Mouse (Mus musculus): ENCODE results near the gene Grik3.

Gene Grik3

DNA sequence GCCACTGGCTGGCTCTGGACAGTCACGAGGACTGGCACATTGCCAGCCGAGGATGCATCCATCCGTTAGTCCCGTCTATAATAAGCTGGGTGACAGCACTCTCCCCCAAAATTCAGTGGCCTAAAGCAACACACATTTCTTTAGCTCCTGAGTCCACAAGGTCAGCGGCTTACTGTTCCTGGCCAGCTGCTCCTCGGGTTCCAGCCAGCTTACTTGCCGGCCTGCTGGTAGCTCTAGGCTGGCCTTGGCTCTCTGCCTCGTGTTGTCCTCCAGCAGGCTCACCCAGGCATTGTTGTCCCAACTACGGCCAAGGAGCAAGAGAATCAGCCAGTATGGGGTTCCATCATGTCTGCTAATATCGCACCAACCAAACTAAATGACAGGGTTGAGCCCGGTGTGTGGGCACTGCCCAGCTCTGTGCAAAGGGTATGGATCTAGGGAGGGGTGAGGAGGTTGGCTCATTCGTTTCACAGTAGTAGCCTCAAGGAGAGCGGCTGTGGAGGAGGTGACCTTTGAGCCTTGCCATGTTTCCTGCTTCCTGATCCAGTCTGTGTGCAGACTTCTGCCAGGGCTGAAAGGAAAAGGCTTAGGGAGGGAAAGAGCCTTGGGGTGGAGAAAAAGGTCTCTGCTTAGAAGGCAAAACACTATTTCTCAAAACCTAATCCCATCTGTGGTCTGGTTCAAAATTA lies 146.3 kb downstream of the Grik3 start:
- in situ Hi-C loops (cut with MboI, MseI): no loop called here

DNA sequence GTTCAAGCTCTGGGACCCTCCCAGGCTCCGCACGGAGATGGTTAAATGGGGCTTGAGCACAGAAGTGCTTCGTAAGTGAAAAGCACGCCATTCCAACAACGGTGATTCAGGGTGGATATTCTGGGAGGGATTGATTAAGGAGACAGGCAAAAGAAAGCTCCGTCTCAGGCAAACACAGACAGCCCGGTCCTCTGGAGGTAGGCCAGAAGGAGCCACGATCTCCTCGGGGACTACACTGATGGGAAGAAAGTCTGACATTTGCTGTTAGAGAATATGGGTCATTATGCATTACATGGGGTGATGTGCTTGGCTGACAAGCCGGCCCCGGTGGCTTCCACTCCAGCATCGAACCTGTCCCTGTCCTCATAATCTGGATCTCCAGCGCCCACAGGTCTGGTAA lies 146.9 kb downstream of the Grik3 start:
- in situ Hi-C loops (cut with MboI, MseI): no loop called here

DNA sequence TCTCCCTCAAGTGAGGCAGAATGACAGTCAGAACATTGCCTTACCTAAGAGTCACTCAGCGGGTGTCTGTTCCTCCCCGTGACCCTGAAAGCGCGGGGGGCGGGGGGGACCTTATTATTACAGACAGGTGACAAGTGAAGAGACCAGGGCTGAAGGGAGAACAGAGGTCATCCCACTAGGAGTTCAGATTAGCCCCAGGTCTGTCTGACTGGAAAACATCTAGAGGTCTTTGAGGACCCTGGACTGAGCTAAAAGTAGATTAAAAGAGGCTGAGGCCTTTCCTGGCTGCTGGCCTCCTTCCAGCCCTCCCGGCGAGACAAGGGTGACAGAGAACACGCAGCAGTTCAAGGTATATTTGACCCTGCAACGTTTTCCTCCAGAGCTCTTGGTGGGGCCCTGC lies 150.0 kb downstream of the Grik3 start:
- in situ Hi-C loops (cut with MboI, MseI): no loop called here

DNA sequence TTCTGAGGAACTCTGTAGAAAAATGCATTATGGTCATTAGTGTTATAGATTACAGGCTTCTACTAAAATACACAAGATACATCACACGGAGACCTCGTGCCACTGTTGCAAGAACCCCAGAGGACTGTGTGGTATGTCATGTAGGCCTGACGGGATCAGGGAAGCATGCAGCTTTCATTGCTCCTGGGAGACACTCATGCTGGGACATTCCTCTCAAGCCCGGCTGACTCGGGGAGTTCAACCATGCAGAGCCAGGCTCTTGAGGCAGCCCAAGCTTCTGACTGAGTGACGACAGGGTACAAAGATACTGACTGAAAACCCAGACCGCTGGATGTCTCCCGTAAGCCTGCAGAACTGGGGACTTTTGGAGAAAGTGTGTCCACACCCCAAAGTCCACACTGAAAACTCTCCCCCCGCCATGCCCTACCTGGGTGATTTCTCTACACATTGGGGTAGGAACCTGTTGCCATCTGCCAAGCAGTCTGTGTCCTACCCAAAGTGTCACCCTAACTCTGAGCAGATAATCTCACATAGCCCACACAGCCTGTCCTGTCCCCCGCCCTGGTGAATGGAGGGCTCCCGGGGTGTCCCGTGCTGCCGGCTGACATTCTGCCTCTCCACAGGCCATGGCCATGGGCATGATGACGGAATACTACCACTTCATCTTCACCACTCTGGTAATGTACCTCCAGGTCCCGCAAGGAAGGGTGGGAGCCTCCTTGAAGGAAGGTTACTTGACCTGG lies 150.6 kb downstream of the Grik3 start:
- in situ Hi-C loops (cut with MboI, MseI): no loop called here

GRCm38 (mm10) chr4:125644581-125645568 lies 154.4 kb downstream of the Grik3 start:
- in situ Hi-C loops (cut with MboI, MseI): no loop called here

GRCm38 (mm10) chr4:125651676-125652246 lies 161.3 kb downstream of the Grik3 start:
- in situ Hi-C loops (cut with MboI, MseI): loop anchor here (5.0 kb wide), 2 partner anchors 101 to 214 kb away; no protein-coding TSS in a partner anchor

GRCm38 (mm10) chr4:125656031-125656430 lies 165.5 kb downstream of the Grik3 start:
- in situ Hi-C loops (cut with MboI, MseI): no loop called here

GRCm38 (mm10) chr4:125658376-125658775 lies 167.9 kb downstream of the Grik3 start:
- in situ Hi-C loops (cut with MboI, MseI): no loop called here

DNA sequence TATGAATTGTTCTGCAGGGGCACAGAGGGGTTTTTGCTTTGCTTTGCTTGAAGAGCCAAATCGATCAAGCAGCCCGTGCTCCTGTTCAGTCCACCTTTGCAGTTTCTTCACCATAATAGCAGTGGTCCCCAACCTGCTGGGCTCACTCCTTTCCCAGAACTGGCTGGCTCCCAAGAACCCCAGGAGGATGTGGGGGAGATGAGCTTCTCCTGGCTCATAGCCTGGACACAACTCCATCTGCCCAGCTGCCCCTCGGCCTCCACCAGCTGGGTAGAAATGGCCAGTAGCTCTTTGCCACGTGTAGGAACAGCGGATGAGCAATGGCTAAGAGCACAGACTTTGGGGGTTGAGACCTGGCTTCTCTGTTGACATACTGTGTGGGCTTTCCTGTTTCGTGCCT lies 171.5 kb downstream of the Grik3 start:
- in situ Hi-C loops (cut with MboI, MseI): no loop called here

GRCm38 (mm10) chr4:125663262-125663661 lies 172.8 kb downstream of the Grik3 start:
- in situ Hi-C loops (cut with MboI, MseI): no loop called here

- in situ Hi-C loops (cut with MboI, MseI): loop anchor here in 1 of 2 experiments (5.0 kb wide), 1 partner anchor 86 kb away; no protein-coding TSS in a partner anchor
These were observed 175.5 kb downstream of the Grik3 start for GRCm38 (mm10) chr4:125665955-125666354.

GRCm38 (mm10) chr4:125682007-125682406 lies 191.5 kb downstream of the Grik3 start:
- in situ Hi-C loops (cut with MboI, MseI): no loop called here

- in situ Hi-C loops (cut with MboI, MseI): no loop called here
These were observed 196.6 kb downstream of the Grik3 start for GRCm38 (mm10) chr4:125687078-125687477.

GRCm38 (mm10) chr4:125695431-125695830 lies 204.9 kb downstream of the Grik3 start:
- in situ Hi-C loops (cut with MboI, MseI): no loop called here

- in situ Hi-C loops (cut with MboI, MseI): no loop called here
These were observed 205.9 kb downstream of the Grik3 start for GRCm38 (mm10) chr4:125696182-125696939.

DNA sequence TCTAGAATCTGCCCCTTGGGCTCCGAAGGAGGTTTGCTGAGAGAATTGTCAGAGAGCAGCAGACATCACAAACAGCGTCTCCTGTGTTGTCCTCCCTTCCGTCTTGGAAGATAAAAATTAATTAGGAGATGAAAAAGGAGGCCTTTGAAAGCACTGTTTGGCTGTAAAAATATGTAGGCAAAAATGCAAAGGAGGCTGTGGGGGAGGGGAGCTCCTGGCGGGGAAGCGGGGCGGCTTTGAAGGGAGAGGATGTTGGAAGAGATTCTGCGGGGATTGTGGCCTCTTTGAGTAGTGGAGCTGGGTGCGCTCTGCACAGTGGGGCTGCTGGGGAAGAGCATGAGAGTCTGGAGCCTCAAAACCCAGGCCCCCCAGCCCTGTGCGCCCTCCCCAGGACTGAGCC lies 207.1 kb downstream of the Grik3 start:
- in situ Hi-C loops (cut with MboI, MseI): no loop called here

DNA sequence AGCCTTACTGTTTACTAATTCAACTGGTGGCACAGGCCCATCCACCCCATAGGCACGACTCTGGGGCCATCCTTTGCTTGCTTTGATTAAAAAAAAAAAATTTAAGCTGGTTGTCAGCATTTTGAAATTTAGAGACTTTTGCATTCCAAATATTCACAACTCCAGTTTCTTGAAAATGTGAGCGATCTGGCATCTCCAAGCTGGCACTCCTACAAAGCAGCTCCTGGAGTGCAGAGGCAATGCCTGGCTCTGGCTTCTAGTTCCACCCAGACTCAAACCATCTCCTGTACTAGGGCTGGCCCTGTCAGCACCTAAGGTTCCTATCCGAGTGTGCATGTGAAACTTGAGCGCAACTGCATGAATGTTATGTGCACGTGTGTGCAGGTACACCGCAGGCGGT lies 208.6 kb downstream of the Grik3 start:
- in situ Hi-C loops (cut with MboI, MseI): no loop called here

GRCm38 (mm10) chr4:125700331-125700730 lies 209.8 kb downstream of the Grik3 start:
- in situ Hi-C loops (cut with MboI, MseI): no loop called here

- in situ Hi-C loops (cut with MboI, MseI): no loop called here
These were observed 212.3 kb downstream of the Grik3 start for GRCm38 (mm10) chr4:125702607-125703309.

DNA sequence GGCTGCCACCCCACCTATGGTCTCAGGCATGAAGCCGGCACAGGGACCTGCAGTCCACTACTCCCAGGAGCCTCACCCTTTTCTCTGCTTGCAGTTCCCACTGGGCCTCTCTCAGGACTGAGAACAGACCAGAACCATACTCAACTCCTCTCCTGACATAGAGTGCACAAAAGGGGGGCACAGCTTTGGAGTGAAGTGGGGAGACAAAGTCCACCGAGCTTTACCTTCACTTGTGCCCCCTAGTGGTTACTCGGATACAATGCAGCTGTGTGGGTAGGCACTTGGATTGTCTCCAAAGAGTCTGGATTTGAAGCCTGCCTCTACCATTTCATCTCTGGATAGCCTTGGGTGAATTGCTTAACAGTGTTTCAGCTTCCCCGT lies 212.8 kb downstream of the Grik3 start:
- in situ Hi-C loops (cut with MboI, MseI): no loop called here

Measured in T-helper 17 cell (primary cell).